Mouse (Mus musculus): ENCODE data around the gene Adad1. TPM values are rescaled to one million over a fixed set of nuclear protein-coding genes. Genes with fewer than 3 reads are reported as not detected.

The Adad1 gene
- polyA plus RNA-seq, 1 experiment from 2014 or later = 0.47 TPM

DNA sequence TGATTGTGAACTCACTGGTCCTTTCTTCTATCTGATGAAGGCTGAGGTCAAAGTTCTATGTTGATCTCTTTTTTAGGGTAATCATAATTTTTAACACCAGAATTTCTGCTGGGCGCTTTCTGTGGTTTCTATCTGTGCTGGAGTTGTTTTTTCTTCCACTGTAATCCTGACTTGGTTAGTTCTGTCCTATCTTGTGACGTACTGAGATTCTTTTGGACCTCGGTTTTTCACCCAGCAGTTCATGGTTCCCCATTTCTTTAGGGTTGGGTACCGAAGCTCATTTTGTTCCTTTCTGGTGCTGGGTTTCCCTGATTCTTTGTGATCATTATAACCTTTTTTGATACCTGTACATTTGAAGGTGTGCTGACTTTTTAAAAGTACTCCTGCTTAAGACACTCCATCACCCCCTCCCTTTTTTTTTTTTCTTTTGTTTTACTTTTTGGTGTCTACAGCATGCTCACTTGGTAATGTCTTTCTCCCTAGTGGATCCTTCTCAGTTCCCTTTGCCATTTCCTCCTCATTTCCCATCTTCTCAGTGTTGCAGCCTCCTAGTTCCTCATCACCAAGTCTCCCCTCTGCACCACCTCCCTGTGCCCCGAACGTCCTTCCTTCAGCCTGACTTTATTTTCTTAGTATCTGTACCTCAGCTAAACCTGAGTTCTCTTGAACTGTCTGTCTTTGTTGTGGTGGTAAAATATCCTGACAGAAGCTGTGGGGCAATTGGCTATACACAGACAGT, 77.0 kb downstream of the Adad1 start:
- Histone ChIP-seq H3K9me3 (no peaks in the 10 kb centered on the region), H3K4me1 (replicated peaks) (no peaks in the 10 kb centered on the region), H3K4me2 (no peak overlapping the region), H3K27ac (replicated peaks) (no peak overlapping the region), H3K9ac (no peak overlapping the region), H3K27me3 (no peaks in the 10 kb centered on the region), H3K36me3 (no peaks in the 10 kb centered on the region), H3K4me3 (no peak overlapping the region)
- 91% methylated on average over 6 of the region's 6 CpGs for WGBS
- no peak for ATAC-seq (ENCODE audit: low FRiP score, low read depth)

GRCm38 (mm10) chr3:37141827-37142226, 78.5 kb downstream of the Adad1 start:
- H3K9me3 ChIP-seq = no peaks in the 10 kb centered on the region
- no peak overlapping the region for H3K4me2 ChIP-seq
- no peak for ATAC-seq (ENCODE audit: low FRiP score, low read depth)
- no peak overlapping the region for H3K9ac ChIP-seq
- H3K4me3 ChIP-seq = no peak overlapping the region
- no peaks in the 10 kb centered on the region for H3K27me3 ChIP-seq
- no peak overlapping the region for H3K27ac ChIP-seq (replicated peaks)
- 93% methylated on average over 2 of the region's 2 CpGs for whole genome bisulfite sequencing
- H3K36me3 ChIP-seq = no peaks in the 10 kb centered on the region
- no peaks in the 10 kb centered on the region for H3K4me1 ChIP-seq (replicated peaks)

- Histone ChIP-seq H3K4me3 (no peak overlapping the region), H3K9me3 (no peaks in the 10 kb centered on the region), H3K9ac (no peak overlapping the region), H3K27me3 (no peaks in the 10 kb centered on the region), H3K4me1 (replicated peaks) (no peaks in the 10 kb centered on the region), H3K4me2 (no peak overlapping the region), H3K36me3 (no peaks in the 10 kb centered on the region), H3K27ac (replicated peaks) (no peak overlapping the region)
- 60% methylated on average over 1 of the region's 1 CpGs for WGBS
- no peak for ATAC-seq (ENCODE audit: low FRiP score, low read depth)
Observed at GRCm38 (mm10) chr3:37144979-37145378, 81.7 kb downstream of the Adad1 start.

DNA sequence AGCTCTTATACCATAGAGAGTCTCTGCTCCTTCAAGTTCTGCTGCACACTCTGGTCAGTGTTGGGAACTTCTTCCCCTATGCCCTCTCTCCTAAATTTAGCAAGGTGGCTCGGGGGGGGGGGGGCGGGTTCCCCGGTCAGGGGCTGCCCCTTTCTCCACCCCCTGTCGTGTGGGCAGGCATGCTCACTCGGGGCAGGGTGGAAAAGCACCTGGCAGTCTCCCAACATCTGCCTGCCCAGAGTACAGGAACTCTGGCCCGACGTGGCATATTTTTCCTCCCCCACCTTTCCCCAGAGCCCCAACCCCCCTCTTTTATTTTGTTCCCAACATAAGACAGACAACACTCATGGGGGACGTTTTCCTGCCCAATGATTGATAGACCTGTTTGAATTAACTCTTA, 83.1 kb downstream of the Adad1 start:
- no peaks in the 10 kb centered on the region for H3K9me3 ChIP-seq
- no peaks in the 10 kb centered on the region for H3K4me1 ChIP-seq (replicated peaks)
- H3K4me3 ChIP-seq = no peak overlapping the region
- no peak overlapping the region for H3K27ac ChIP-seq (replicated peaks)
- no peaks in the 10 kb centered on the region for H3K27me3 ChIP-seq
- no peak overlapping the region for H3K4me2 ChIP-seq
- ATAC-seq (ENCODE audit: low FRiP score, low read depth) = no peak
- WGBS = 41% methylated on average over 8 of the region's 8 CpGs
- H3K9ac ChIP-seq = no peak overlapping the region
- no peaks in the 10 kb centered on the region for H3K36me3 ChIP-seq

- no peaks in the 10 kb centered on the region for H3K9me3 ChIP-seq
- H3K27ac ChIP-seq (replicated peaks) = no peak overlapping the region
- H3K4me1 ChIP-seq (replicated peaks) = no peaks in the 10 kb centered on the region
- no peak for ATAC-seq (ENCODE audit: low FRiP score, low read depth)
- no peak overlapping the region for H3K4me3 ChIP-seq
- no peaks in the 10 kb centered on the region for H3K27me3 ChIP-seq
- no peak overlapping the region for H3K9ac ChIP-seq
- WGBS = 80% methylated on average over 7 of the region's 7 CpGs
- H3K36me3 ChIP-seq = no peaks in the 10 kb centered on the region
- no peak overlapping the region for H3K4me2 ChIP-seq
Observed at GRCm38 (mm10) chr3:37146810-37147209, 83.5 kb downstream of the Adad1 start.

GRCm38 (mm10) chr3:37152274-37152673, 88.9 kb downstream of the Adad1 start:
- no peaks in the 10 kb centered on the region for H3K36me3 ChIP-seq
- WGBS = 89% methylated on average over 10 of the region's 10 CpGs
- no peaks in the 10 kb centered on the region for H3K4me1 ChIP-seq (replicated peaks)
- no peak overlapping the region for H3K4me2 ChIP-seq
- no peak overlapping the region for H3K9ac ChIP-seq
- no peak overlapping the region for H3K4me3 ChIP-seq
- H3K27me3 ChIP-seq = no peaks in the 10 kb centered on the region
- H3K9me3 ChIP-seq = no peaks in the 10 kb centered on the region
- H3K27ac ChIP-seq (replicated peaks) = no peak overlapping the region
- no peak for ATAC-seq (ENCODE audit: low FRiP score, low read depth)

- Histone ChIP-seq H3K27ac (replicated peaks) (no peak overlapping the region), H3K9me3 (no peaks in the 10 kb centered on the region), H3K4me3 (no peak overlapping the region), H3K27me3 (no peaks in the 10 kb centered on the region), H3K4me1 (replicated peaks) (no peaks in the 10 kb centered on the region), H3K4me2 (no peak overlapping the region), H3K36me3 (no peaks in the 10 kb centered on the region), H3K9ac (no peak overlapping the region)
- no peak for ATAC-seq (ENCODE audit: low FRiP score, low read depth)
- 96% methylated on average over 7 of the region's 7 CpGs for WGBS
Observed at GRCm38 (mm10) chr3:37153004-37153403, 89.7 kb downstream of the Adad1 start.

- no peaks in the 10 kb centered on the region for H3K9me3 ChIP-seq
- H3K4me2 ChIP-seq = no peak overlapping the region
- H3K9ac ChIP-seq = no peak overlapping the region
- H3K27ac ChIP-seq (replicated peaks) = no peak overlapping the region
- WGBS = 76% methylated on average over 7 of the region's 7 CpGs
- no peak overlapping the region for H3K4me3 ChIP-seq
- no peaks in the 10 kb centered on the region for H3K4me1 ChIP-seq (replicated peaks)
- H3K27me3 ChIP-seq = no peaks in the 10 kb centered on the region
- ATAC-seq (ENCODE audit: low FRiP score, low read depth) = no peak
- no peaks in the 10 kb centered on the region for H3K36me3 ChIP-seq
Observed at GRCm38 (mm10) chr3:37154396-37154795, 91.1 kb downstream of the Adad1 start.

- ATAC-seq (ENCODE audit: low FRiP score, low read depth) = no peak
- no peaks in the 10 kb centered on the region for H3K36me3 ChIP-seq
- no peak overlapping the region for H3K4me3 ChIP-seq
- no peak overlapping the region for H3K9ac ChIP-seq
- H3K4me2 ChIP-seq = no peak overlapping the region
- H3K27ac ChIP-seq (replicated peaks) = no peak overlapping the region
- no peaks in the 10 kb centered on the region for H3K4me1 ChIP-seq (replicated peaks)
- no peaks in the 10 kb centered on the region for H3K9me3 ChIP-seq
- WGBS = 74% methylated on average over 8 of the region's 8 CpGs
- no peaks in the 10 kb centered on the region for H3K27me3 ChIP-seq
Observed at GRCm38 (mm10) chr3:37157082-37157481, 93.8 kb downstream of the Adad1 start.

DNA sequence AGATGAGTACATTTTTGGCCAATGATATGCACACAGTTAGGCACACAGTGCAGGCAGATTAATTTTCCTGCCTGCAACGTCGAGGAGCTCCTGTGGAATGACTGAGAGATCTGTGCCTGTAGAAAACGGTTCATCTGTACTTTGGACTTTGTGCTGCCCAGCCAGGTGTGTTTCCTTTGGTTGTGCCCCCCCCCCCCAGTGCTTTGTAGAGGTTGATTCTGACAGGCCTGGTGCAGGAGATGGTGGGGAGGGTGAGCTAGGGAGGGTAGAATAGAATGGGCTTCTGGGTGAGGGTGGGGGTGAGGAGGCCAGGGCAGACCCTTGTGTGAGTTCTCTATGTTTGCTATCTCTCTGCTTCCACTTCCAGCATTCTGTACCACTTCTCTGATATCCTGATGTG, 94.9 kb downstream of the Adad1 start:
- WGBS = 86% methylated on average over 3 of the region's 3 CpGs
- ATAC-seq (ENCODE audit: low FRiP score, low read depth) = no peak

GRCm38 (mm10) chr3:37161096-37161495, 97.8 kb downstream of the Adad1 start:
- no peaks in the 10 kb centered on the region for H3K4me1 ChIP-seq (replicated peaks)
- no peaks in the 10 kb centered on the region for H3K36me3 ChIP-seq
- no peak overlapping the region for H3K4me3 ChIP-seq
- no peak overlapping the region for H3K4me2 ChIP-seq
- 73% methylated on average over 4 of the region's 4 CpGs for WGBS
- no peaks in the 10 kb centered on the region for H3K27me3 ChIP-seq
- no peaks in the 10 kb centered on the region for H3K9me3 ChIP-seq
- no peak overlapping the region for H3K9ac ChIP-seq
- no peak for ATAC-seq (ENCODE audit: low FRiP score, low read depth)
- H3K27ac ChIP-seq (replicated peaks) = no peak overlapping the region

More for the DNA sequence above, 94.9 kb downstream of the Adad1 start:
- H3K27ac ChIP-seq (replicated peaks) = no peak overlapping the region
- no peak overlapping the region for H3K9ac ChIP-seq
- H3K4me2 ChIP-seq = no peak overlapping the region
- no peaks in the 10 kb centered on the region for H3K9me3 ChIP-seq
- H3K4me3 ChIP-seq = no peak overlapping the region
- no peaks in the 10 kb centered on the region for H3K36me3 ChIP-seq
- H3K27me3 ChIP-seq = no peaks in the 10 kb centered on the region
- no peaks in the 10 kb centered on the region for H3K4me1 ChIP-seq (replicated peaks)

DNA sequence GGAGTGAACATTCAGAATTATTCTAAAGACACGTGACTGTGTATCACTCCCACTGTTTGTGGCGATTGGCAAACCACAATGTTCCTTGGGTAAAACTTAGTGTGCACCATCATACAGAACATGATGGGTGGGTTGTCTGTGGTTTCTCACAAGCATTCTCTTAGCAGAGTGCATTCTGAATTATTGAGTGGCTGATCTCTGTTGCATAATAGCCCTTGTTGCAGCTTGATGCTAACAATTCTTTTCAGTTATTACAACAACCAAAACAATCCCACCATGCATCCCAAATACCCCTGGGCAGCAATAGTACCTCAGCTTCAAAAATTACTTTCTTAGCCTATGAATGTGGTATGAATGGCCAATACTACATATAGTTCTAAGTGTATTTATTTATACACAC, 106.0 kb downstream of the Adad1 start:
- no peaks in the 10 kb centered on the region for H3K27me3 ChIP-seq
- H3K4me2 ChIP-seq = no peak overlapping the region
- no peak for ATAC-seq (ENCODE audit: low FRiP score, low read depth)
- no peaks in the 10 kb centered on the region for H3K4me1 ChIP-seq (replicated peaks)
- no peak overlapping the region for H3K27ac ChIP-seq (replicated peaks)
- no peaks in the 10 kb centered on the region for H3K9me3 ChIP-seq
- H3K9ac ChIP-seq = no peak overlapping the region
- no peaks in the 10 kb centered on the region for H3K36me3 ChIP-seq
- 97% methylated on average over 2 of the region's 2 CpGs for WGBS
- no peak overlapping the region for H3K4me3 ChIP-seq

Data from hindbrain, embryonic 15.5 days (tissue).